Mouse (Mus musculus) kidney, adult 2 months (tissue): Measurements from ENCODE around the gene Fmn2. TPM values are rescaled to one million over a fixed set of nuclear protein-coding genes. Genes with fewer than 3 reads are reported as not detected.

ENCODE experiments used
- DNase-seq: peaks from one replicate; pipeline ENCODE4 v3.0.0; 2021
- H3K27ac ChIP-seq: fragments of 200-500 bp; 2 replicates; pipeline ENCODE4 v1.5.1; 2012; ENCODE audit warnings: low read depth, low read length, control low read depth, inconsistent platforms; ENCODE audit not compliant: insufficient read depth
- H3K27me3 ChIP-seq: fragments of 200-500 bp; replicated peaks from 2 replicates; pipeline ENCODE4 v1.6.1; 2012; ENCODE audit warnings: mild to moderate bottlenecking, moderate library complexity, low read length, inconsistent platforms; ENCODE audit not compliant: control insufficient read depth, insufficient read depth
- H3K36me3 ChIP-seq: fragments of 200-500 bp; 2 replicates; pipeline ENCODE4 v1.6.1; 2012; ENCODE audit warnings: mild to moderate bottlenecking, moderate library complexity, low read length, inconsistent platforms; ENCODE audit not compliant: control insufficient read depth, insufficient read depth
- H3K4me1 ChIP-seq: fragments of 200-500 bp; 2 replicates; pipeline ENCODE4 v1.6.1; 2011; ENCODE audit warnings: low read length; ENCODE audit not compliant: control insufficient read depth, insufficient read depth
- H3K4me3 ChIP-seq: fragments of 200-500 bp; 2 replicates; pipeline ENCODE4 v1.5.1; 2011; ENCODE audit warnings: mild to moderate bottlenecking, low read depth, low read length, control low read depth; ENCODE audit not compliant: insufficient read depth
- CTCF ChIP-seq: fragments of 200-500 bp; conservative IDR thresholded peaks from 2 replicates; pipeline ENCODE4 v1.5.1; 2011; ENCODE audit warnings: low read depth, mild to moderate bottlenecking, control low read depth, low read length, moderate library complexity, mixed read lengths; ENCODE audit not compliant: insufficient read depth, insufficient read length
- POLR2A ChIP-seq: fragments of 200-500 bp; IDR thresholded peaks from one replicate; pipeline ENCODE4 v1.6.1; 2011; ENCODE audit warnings: low read depth, low read length, control low read depth
- WGBS: fragments of 180-500 bp; shearing (Covaris S2); methylation state at CpG from one replicate; pipeline ENCODE4 v1.1.7; 2018; 5-methylcytosine and 5-hydroxymethylcytosine counted together
- polyA plus RNA-seq: library from polyadenylated mRNA; depleted of rRNA; stranded (reverse); fragments of >200 nt; gene quantifications from 2 replicates; pipeline ENCODE4 v1.2.3, GENCODE M21; 2012

Gene Fmn2
- polyA plus RNA-seq, 1 experiment: 0.06 TPM

DNA sequence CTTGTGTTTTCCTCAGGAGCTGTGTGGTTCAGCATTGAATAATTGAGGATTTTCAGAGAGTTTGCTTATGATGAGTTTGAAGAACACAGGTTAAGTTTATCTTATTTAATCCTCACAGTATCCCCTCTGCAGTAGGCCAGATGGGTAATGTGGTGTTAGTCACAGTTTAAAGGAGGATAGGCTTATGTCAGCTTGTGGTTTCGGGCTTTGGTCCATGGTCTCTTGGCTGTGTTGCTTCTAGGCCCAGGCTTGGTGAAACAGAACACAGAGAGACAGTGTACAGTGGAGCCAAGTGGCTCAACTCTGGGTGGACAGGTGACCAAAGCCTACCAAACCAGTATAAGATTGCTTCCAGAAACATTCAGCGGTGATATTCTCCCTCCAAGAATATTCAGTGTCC, 98.4 kb downstream of the Fmn2 start:
- Histone ChIP-seq H3K27ac (no peak overlapping the region), H3K4me1 (no peaks in the 10 kb centered on the region), H3K4me3 (no peak overlapping the region), H3K27me3 (no peaks in the 10 kb centered on the region), H3K36me3 (no peaks in the 10 kb centered on the region)
- TF ChIP-seq POLR2A (no peak), CTCF (no peak)
- 83% methylated on average over 2 of the region's 2 CpGs for WGBS
- no peak for DNase-seq

DNA sequence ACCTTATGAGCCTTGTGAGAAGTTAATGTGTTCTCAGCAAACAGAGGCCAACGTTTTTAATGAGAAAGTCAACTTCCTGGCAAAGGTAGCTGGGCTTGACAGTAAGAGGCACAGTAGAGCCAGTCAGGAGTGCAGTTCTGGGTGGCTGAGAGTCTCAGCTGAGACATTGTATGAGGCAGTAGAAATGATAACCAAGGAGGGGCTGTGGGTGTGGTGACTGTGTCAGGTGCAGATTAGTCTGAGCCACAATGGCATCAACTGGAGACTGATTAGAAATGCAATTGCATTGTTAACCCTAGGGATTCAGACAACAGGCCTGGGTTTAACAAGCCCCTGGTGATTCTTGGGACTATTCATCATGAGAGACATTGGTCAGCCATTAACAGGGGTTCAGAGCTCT, 99.0 kb downstream of the Fmn2 start:
- no peak overlapping the region for H3K27ac ChIP-seq
- H3K36me3 ChIP-seq: no peaks in the 10 kb centered on the region
- H3K4me1 ChIP-seq: no peaks in the 10 kb centered on the region
- H3K27me3 ChIP-seq: no peaks in the 10 kb centered on the region
- no peak overlapping the region for H3K4me3 ChIP-seq
- TF ChIP-seq POLR2A (no peak), CTCF (no peak)
- WGBS: 17% methylated on average over 1 of the region's 1 CpGs
- DNase-seq: no peak

DNA sequence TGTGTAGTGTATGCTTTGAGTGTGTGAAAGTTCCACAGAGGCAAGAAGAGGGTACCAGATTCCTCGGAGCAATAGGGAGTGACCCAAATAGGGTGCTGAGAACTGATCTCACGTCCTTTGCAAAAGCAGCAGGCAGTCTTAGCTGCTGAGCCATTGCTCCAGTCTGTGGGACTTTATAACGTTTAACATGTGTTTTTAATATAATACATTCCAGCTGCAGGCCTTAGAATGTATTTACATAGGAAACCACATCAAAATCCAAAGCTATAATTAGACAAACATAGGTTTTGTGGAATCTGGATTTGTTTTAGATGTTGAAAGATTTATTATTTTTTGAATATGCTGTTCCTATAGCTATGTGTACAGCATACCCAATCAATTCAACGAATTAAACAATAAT, 115.7 kb downstream of the Fmn2 start:
- TF ChIP-seq POLR2A: no peak
- no peak for TF ChIP-seq CTCF
- Histone ChIP-seq H3K27ac (no peak overlapping the region), H3K4me3 (no peak overlapping the region), H3K27me3 (no peaks in the 10 kb centered on the region), H3K4me1 (no peaks in the 10 kb centered on the region), H3K36me3 (no peaks in the 10 kb centered on the region)
- WGBS: 56% methylated on average over 4 of the region's 4 CpGs
- no peak for DNase-seq

DNA sequence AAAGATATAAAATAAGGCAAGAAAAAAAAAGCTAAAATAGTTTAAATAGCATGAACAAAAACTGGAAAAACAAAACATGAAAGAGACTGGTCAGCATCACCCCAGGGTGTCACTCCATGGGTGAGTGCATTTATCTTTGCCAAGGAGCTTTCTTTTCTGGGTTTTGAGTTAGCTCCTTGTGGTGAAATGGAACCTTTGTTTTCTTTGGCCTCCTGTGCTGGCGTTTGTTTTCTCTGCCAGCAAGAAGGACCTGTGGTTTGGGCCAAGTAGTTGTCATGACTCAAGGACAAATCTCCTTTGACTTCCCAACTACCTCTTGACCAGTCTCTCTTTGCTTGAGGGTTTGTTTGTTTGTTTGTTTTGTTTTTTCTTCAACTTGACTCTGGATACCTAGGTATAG, 119.9 kb downstream of the Fmn2 start:
- no peak overlapping the region for H3K4me3 ChIP-seq
- peak; percentile 2 for DNase-seq
- no peaks in the 10 kb centered on the region for H3K36me3 ChIP-seq
- H3K27ac ChIP-seq: no peak overlapping the region
- no peaks in the 10 kb centered on the region for H3K27me3 ChIP-seq
- no peaks in the 10 kb centered on the region for H3K4me1 ChIP-seq
- 29% methylated on average over 1 of the region's 1 CpGs for WGBS
- TF ChIP-seq CTCF (no peak), POLR2A (no peak)

DNA sequence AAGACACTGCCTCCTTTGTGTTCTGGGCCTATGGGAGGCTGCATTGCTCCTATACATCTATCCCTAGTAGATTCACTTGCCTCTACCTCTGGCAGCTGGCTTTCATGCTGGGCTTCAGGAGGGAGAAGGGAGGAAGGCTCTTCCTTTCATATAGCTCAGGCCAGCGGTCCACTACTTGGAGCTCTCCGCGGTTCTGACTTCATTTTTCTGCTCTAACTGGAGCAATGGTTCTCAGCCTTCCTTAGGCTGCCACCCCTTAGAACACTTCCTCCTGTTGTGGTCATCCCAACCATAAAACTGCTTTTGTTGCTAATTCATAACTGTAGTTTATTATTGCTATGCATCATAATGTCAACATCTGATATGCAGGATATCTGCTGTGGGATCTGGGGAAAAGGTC, 121.4 kb downstream of the Fmn2 start:
- no peak overlapping the region for H3K27ac ChIP-seq
- 31% methylated on average over 3 of the region's 3 CpGs for WGBS
- H3K4me3 ChIP-seq: no peak overlapping the region
- no peaks in the 10 kb centered on the region for H3K36me3 ChIP-seq
- H3K27me3 ChIP-seq: no peaks in the 10 kb centered on the region
- no peaks in the 10 kb centered on the region for H3K4me1 ChIP-seq
- TF ChIP-seq POLR2A: no peak
- TF ChIP-seq CTCF: no peak
- DNase-seq: no peak

DNA sequence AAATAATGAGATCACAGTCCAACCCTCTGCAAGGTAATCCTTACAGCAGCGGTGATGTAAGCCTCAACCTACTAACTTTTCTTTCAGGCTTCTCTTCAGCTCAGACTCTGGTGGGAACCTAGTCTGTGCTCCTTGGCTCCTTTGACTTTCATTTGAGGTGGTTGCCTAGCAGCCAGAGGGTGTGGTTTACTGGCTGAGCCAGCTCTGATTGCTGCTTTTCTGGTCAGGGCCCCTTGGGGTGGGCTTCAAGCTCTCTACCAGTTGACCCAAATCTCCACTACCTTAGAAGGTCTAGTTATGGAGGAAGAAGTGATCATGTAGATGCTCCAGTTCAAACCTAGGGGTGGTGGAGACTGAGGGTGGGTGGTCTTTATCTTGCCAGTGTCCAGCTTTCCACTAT, 128.4 kb downstream of the Fmn2 start:
- no peaks in the 10 kb centered on the region for H3K27me3 ChIP-seq
- no peak overlapping the region for H3K4me3 ChIP-seq
- no peak for DNase-seq
- H3K4me1 ChIP-seq: no peaks in the 10 kb centered on the region
- TF ChIP-seq CTCF (no peak), POLR2A (no peak)
- 82% methylated on average over 1 of the region's 1 CpGs for WGBS
- H3K27ac ChIP-seq: no peak overlapping the region
- H3K36me3 ChIP-seq: no peaks in the 10 kb centered on the region

DNA sequence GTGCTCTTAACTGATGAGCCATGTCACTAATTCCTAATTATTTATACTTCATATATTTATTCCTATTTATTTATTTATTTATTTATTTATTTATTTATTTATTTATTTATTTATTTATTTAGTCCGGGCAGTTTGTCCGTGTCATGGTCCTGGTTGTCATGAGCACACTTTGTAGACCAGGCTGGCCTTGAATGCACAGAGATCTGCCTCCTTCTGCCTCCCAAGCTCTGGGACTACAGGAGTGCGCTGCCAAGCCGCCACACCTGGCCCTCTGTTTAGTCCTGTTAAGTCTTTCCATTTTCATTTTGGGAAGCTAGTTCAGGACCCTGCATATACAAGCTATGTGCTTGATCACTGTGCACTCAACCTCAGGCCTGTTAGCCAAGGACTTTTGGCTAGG, 134.7 kb downstream of the Fmn2 start:
- TF ChIP-seq POLR2A (no peak), CTCF (no peak)
- H3K4me1 ChIP-seq: no peaks in the 10 kb centered on the region

DNA sequence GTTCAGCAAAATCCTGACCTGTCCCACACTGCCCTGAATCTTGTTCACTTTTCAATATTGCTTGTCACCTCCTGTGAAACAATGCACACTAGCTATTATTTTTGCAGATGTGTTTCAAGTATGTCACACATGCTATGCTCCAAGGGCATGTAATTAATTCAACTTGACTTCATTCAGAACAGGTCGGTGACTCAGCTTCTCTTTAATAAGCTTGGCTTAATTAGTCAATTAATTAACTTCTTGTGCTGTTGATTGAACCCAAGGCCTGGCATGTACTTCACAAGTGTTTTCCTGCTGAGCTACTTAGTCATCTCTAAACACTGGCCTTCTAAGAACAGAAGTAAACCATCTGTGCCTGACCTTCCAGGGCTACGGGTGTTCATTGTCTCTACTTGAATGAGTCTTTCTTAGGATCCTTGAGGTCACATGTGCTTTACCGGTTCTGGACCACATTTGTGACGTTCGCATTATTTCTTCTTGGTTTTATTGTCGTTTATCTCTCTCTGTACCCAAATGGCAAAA, 136.0 kb downstream of the Fmn2 start:
- Histone ChIP-seq H3K27ac (no peak overlapping the region), H3K36me3 (no peaks in the 10 kb centered on the region), H3K27me3 (no peaks in the 10 kb centered on the region), H3K4me1 (no peaks in the 10 kb centered on the region), H3K4me3 (no peak overlapping the region)
- DNase-seq: no peak
- TF ChIP-seq CTCF: no peak
- no peak for TF ChIP-seq POLR2A
- 80% methylated on average over 6 of the region's 6 CpGs for WGBS

More for the DNA sequence above, 134.7 kb downstream of the Fmn2 start:
- no peak overlapping the region for H3K4me3 ChIP-seq
- DNase-seq: no peak
- H3K27ac ChIP-seq: no peak overlapping the region
- WGBS: 93% methylated on average over 4 of the region's 4 CpGs
- no peaks in the 10 kb centered on the region for H3K27me3 ChIP-seq
- H3K36me3 ChIP-seq: no peaks in the 10 kb centered on the region
